Mouse (Mus musculus): ENCODE measurements at regions not wholly inside any gene's neighbourhood (a gene's known extent, or its start where the extent isn't known, plus 50 kb on each side); places are given as distances from the start of the nearest gene placed in this dataset.

DNA sequence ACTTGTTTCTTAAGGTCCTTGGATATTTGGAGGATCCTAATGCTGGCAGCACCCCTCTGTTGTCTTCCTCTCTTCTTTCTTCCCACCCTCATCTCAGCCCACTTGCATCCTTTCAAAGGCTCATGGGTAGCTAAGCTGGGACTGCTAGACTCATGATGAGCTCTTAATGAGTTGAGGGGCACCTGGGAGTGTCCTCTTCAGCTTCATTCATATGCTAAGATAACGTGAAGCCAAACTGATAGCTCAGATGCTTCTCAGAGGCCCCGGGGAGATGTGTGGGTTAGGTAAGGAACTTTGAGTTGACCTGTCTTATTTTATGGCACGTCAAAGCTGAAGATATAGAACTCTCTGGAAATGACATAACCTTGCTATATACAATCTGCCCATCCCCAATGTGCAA lies 139.3 kb downstream of the Dact1 start:
- no peak for TF ChIP-seq CTCF (IDR thresholded peaks at IDR 0.05; ENCODE audit: extremely low read depth, insufficient read length, insufficient replicate concordance, low read depth, low read length)
- no peak for TF ChIP-seq POLR2A (IDR thresholded peaks at IDR 0.05; ENCODE audit: low read depth, low read length)

All from small intestine, adult 2 months (tissue).